ENCODE assay signal across 23 mouse cellular contexts in the genomic region with DNA sequence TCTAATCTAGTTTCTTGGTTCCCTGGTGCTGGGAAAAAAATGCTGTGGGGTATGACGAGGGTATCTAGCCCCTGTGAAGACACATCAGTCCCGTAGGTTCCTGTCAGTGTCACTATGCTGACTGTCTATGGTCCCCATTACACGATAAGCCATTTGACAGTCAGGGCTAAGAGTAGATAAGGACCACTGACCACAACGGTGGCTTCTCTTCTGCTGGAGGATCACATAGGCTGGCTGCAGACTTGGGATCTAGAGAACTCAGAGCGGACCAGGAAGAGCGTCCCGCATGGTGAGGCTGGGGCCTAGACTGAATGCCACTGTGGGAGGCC. TPM values are rescaled to one million over a fixed set of nuclear protein-coding genes. Genes with fewer than 3 reads are reported as not detected.
A peak's percentile ranks its signal among the peaks of the same experiment; 100 is the strongest.
DNase-seq lines count a peak whose midpoint lies in the region; ATAC-seq lines count a peak whose summit lies in the region.
"Had no signal": no experiment of that assay in that cellular context is flagged by ENCODE, and none has a peak within 500 bp of the region (broad histone marks: within the 10 kb centered on the region; RNA-seq: fewer than 3 reads in every experiment).

No protein-coding gene starts in this region.

- intact Hi-C loops in heart, postnatal 10 days (cut with DNase I): no loop called here

- H3K9me3 ChIP-seq in liver, embryonic 16.5 days (replicated peaks; ENCODE audit: control insufficient read depth, low read length): no peaks in the 10 kb centered on the region
- no peaks in the 10 kb centered on the region for H3K9me3 ChIP-seq in neural tube, embryonic 15.5 days (replicated peaks)
- H3K9me3 ChIP-seq: forebrain, embryonic 12.5 days; heart, embryonic 15.5 days; limb, embryonic 15.5 days had no signal

- no peak overlapping the region for H3K4me2 ChIP-seq in liver, embryonic 16.5 days (ENCODE audit: low read depth, low read length)
- H3K4me2 ChIP-seq in neural tube, embryonic 15.5 days: no peak overlapping the region
- H3K4me2 ChIP-seq: forebrain, embryonic 12.5 days; heart, embryonic 15.5 days; hindbrain, embryonic 14.5 days; limb, embryonic 15.5 days; midbrain, embryonic 11.5 days had no signal

- ATAC-seq in liver, embryonic 16.5 days (ENCODE audit: low read depth): peak; percentile 58
- no peak for ATAC-seq in neural tube, embryonic 15.5 days (ENCODE audit: low FRiP score)
- ATAC-seq: inflammation-experienced regulatory T-cells, adult 6 months had no signal

- H3K4me3 ChIP-seq in liver, embryonic 16.5 days (ENCODE audit: low read depth, low read length): no peak overlapping the region
- no peak overlapping the region for H3K4me3 ChIP-seq in neural tube, embryonic 15.5 days (replicated peaks)
- H3K4me3 ChIP-seq: forebrain, embryonic 12.5 days; heart, embryonic 15.5 days; left cerebral cortex, adult 2 months; limb, embryonic 15.5 days had no signal

- H3K4me1 ChIP-seq in liver, embryonic 16.5 days (ENCODE audit: control insufficient read depth, low read depth, low read length): peaks cover 25% of the 10 kb centered on the region
- H3K4me1 ChIP-seq in neural tube, embryonic 15.5 days: no peaks in the 10 kb centered on the region
- H3K4me1 ChIP-seq: forebrain, embryonic 12.5 days; heart, embryonic 15.5 days; limb, embryonic 15.5 days had no signal

- DNase-seq in c-Kit-positive CD71-positive TER-119-positive erythroid progenitor cells, embryonic 14.5 days (ENCODE audit: low spot score): peak; percentile 25
- peak; percentile 18 for DNase-seq in liver
- DNase-seq in heart, postnatal 10 days: no peak
- no peak for DNase-seq in cerebellum, postnatal 4 days (ENCODE audit: low spot score in 2 of 2)
- DNase-seq in layer of hippocampus, adult 11-12 months (ENCODE audit: low spot score): no peak
- DNase-seq: adrenal gland, postnatal 14 days; cerebellum, adult 9-10 months; heart, postnatal 4 days; kidney, adult 2 months; left cerebral cortex, postnatal 4 days; right cerebral cortex, postnatal 14 days; spleen, adult 18-20 months; thymus, postnatal 25 days had no signal

- H3K9ac ChIP-seq in liver, embryonic 16.5 days (ENCODE audit: low read depth, low read length): no peak overlapping the region
- H3K9ac ChIP-seq in neural tube, embryonic 15.5 days (replicated peaks): no peak overlapping the region
- H3K9ac ChIP-seq: forebrain, embryonic 12.5 days; heart, embryonic 15.5 days; hindbrain, embryonic 14.5 days; limb, embryonic 15.5 days had no signal

- WGBS in liver, embryonic 16.5 days (ENCODE audit: insufficient replicate concordance): 29% methylated on average over 7 of the region's 7 CpGs
- 91% methylated on average over 7 of the region's 7 CpGs for WGBS in neural tube, embryonic 15.5 days

- peaks cover 44% of the 10 kb centered on the region for H3K36me3 ChIP-seq in liver, embryonic 16.5 days (ENCODE audit: control insufficient read depth, insufficient read depth)
- peaks cover 97% of the 10 kb centered on the region for H3K36me3 ChIP-seq in neural tube, embryonic 15.5 days

- H3K27ac ChIP-seq in liver, embryonic 16.5 days (ENCODE audit: low read length): peak overlapping the region; percentile 63
- H3K27ac ChIP-seq in neural tube, embryonic 15.5 days (replicated peaks): no peak overlapping the region
- H3K27ac ChIP-seq: forebrain, embryonic 12.5 days; heart, embryonic 15.5 days; hindbrain, embryonic 14.5 days; kidney, postnatal 0 days; left cerebral cortex, adult 2 months; limb, embryonic 15.5 days had no signal

- no peaks in the 10 kb centered on the region for H3K27me3 ChIP-seq in liver, embryonic 16.5 days (ENCODE audit: control insufficient read depth, insufficient read depth, low read depth, low read length)
- H3K27me3 ChIP-seq in neural tube, embryonic 15.5 days (replicated peaks): no peaks in the 10 kb centered on the region
- H3K27me3 ChIP-seq: forebrain, embryonic 12.5 days; heart, embryonic 15.5 days; limb, embryonic 15.5 days had no signal

RNA-seq across cellular contexts. Expression of a gene that starts 41.2 kb away (rescaled TPM):
- polyA plus RNA-seq in liver, embryonic 16.5 days (2015; fragmentation: Nextera tagmentation; extraction: Ambion mirVana): 43.3 and 45.2 TPM in 2 replicates
- 18.1 and 18.9 TPM in 2 replicates for polyA plus RNA-seq in neural tube, embryonic 15.5 days (2015; fragmentation: Nextera tagmentation; extraction: Ambion mirVana)
- 100 to 1,000 TPM; 128 to 164 TPM for total RNA-seq in heart, postnatal 10 days (2021)

Comparison
In these comparisons a context has a peak if more than half of its experiments do, and no peak if none do; other contexts are left out.
1. DNase-seq: peak in c-Kit-positive CD71-positive TER-119-positive erythroid progenitor cells, embryonic 14.5 days (single experiment) and liver (single experiment); none in heart, postnatal 10 days (0 of 2), cerebellum, postnatal 4 days (0 of 2) and layer of hippocampus, adult 11-12 months (single experiment).